Mouse (Mus musculus) olfactory bulb, adult 2 months (tissue): ENCODE data around the gene Tmed6.

ENCODE experiments used
- CTCF ChIP-seq: fragments of 200-500 bp; IDR thresholded peaks from 2 replicates; pipeline ENCODE4 v1.5.1; 2012; ENCODE audit warnings: low read depth, mild to moderate bottlenecking, low read length, moderate library complexity; ENCODE audit not compliant: insufficient read depth
- POLR2A ChIP-seq: fragments of 200-500 bp; IDR thresholded peaks from 2 replicates; pipeline ENCODE4 v1.6.1; 2012; ENCODE audit warnings: mild to moderate bottlenecking, low read depth, low read length, moderate library complexity; ENCODE audit not compliant: insufficient read depth

DNA sequence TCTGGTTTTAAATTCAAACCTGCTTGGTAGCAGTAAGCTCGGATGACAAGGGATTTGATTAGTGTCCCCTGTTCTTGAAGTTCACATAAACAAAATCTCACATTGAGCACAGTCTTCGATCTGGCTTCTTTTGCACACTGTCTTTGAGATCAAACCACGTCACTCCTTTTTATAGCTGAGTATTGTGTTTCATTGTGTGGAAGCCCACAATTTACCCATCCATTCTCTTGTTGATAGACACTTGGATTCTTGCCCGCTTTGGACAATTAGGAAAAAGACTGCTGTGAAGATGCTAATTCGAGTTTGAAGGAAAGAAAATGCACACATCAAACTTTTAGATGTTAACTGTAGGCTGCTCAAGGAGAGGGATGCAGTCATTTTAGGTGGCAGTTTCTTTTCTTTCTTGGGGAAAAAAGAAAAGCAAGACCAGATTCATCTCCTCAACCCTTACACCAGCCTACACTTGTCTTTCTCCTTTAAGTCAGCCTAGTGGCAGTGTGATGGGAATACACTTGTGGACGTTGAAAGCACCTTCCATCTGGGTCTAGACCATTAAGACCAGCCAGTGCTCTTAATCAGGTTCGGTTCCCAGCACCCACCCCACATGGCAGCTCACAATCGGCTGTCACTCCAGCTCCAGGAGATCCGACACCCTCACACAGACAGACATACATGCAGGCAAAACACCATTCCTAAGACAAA is 45.3 kb upstream of the Tmed6 start:
- TF ChIP-seq POLR2A, result no peak
- TF ChIP-seq CTCF, result no peak
